Mouse (Mus musculus): ENCODE results near the gene Slc6a5. TPM values are rescaled to one million over a fixed set of nuclear protein-coding genes. Genes with fewer than 3 reads are reported as not detected.

Gene Slc6a5
- polyA plus RNA-seq, 1 experiment from 2014 or later = 0.13 TPM

- Histone ChIP-seq H3K9me3 (no peaks in the 10 kb centered on the region), H3K4me3 (no peak overlapping the region), H3K27ac (no peak overlapping the region), H3K4me1 (no peaks in the 10 kb centered on the region), H3K4me2 (replicated peaks) (no peak overlapping the region), H3K27me3 (no peaks in the 10 kb centered on the region), H3K36me3 (no peaks in the 10 kb centered on the region), H3K9ac (no peak overlapping the region)
- ATAC-seq (ENCODE audit: insufficient number of reproducible peaks, insufficient read depth, low FRiP score, low TSS enrichment) = no peak
- 75% methylated on average over 6 of the region's 6 CpGs for WGBS
Observed at GRCm38 (mm10) chr7:49895296-49895695, 14.7 kb upstream of the Slc6a5 start.

GRCm38 (mm10) chr7:49902003-49902552, 7.9 kb upstream of the Slc6a5 start:
- Histone ChIP-seq H3K4me3 (no peak overlapping the region), H3K9ac (no peak overlapping the region), H3K27me3 (peaks cover 42% of the 10 kb centered on the region), H3K4me2 (replicated peaks) (no peak overlapping the region), H3K9me3 (no peaks in the 10 kb centered on the region), H3K4me1 (no peaks in the 10 kb centered on the region), H3K36me3 (no peaks in the 10 kb centered on the region), H3K27ac (no peak overlapping the region)
- ATAC-seq (ENCODE audit: insufficient number of reproducible peaks, insufficient read depth, low FRiP score, low TSS enrichment) = no peak
- WGBS = 18% methylated on average over 9 of the region's 9 CpGs

GRCm38 (mm10) chr7:49907191-49908171, 2.5 kb upstream of the Slc6a5 start:
- no peak overlapping the region for H3K4me3 ChIP-seq
- no peak overlapping the region for H3K4me2 ChIP-seq (replicated peaks)
- H3K27me3 ChIP-seq = peaks cover 93% of the 10 kb centered on the region
- no peak for ATAC-seq (ENCODE audit: insufficient number of reproducible peaks, insufficient read depth, low FRiP score, low TSS enrichment)
- H3K9me3 ChIP-seq = no peaks in the 10 kb centered on the region
- WGBS = 2% methylated on average over 28 of the region's 28 CpGs
- H3K9ac ChIP-seq = no peak overlapping the region
- no peaks in the 10 kb centered on the region for H3K4me1 ChIP-seq
- H3K27ac ChIP-seq = no peak overlapping the region
- no peaks in the 10 kb centered on the region for H3K36me3 ChIP-seq

- no peak overlapping the region for H3K4me3 ChIP-seq
- ATAC-seq (ENCODE audit: insufficient number of reproducible peaks, insufficient read depth, low FRiP score, low TSS enrichment) = no peak
- peaks cover 99% of the 10 kb centered on the region for H3K27me3 ChIP-seq
- no peaks in the 10 kb centered on the region for H3K36me3 ChIP-seq
- no peak overlapping the region for H3K9ac ChIP-seq
- no peak overlapping the region for H3K4me2 ChIP-seq (replicated peaks)
- 1% methylated on average over 24 of the region's 24 CpGs for WGBS
- H3K4me1 ChIP-seq = no peaks in the 10 kb centered on the region
- H3K27ac ChIP-seq = no peak overlapping the region
- H3K9me3 ChIP-seq = no peaks in the 10 kb centered on the region
Observed at GRCm38 (mm10) chr7:49908181-49908855, 1.6 kb upstream of the Slc6a5 start.

GRCm38 (mm10) chr7:49908990-49909411, 945 bp upstream of the Slc6a5 start:
- no peak overlapping the region for H3K9ac ChIP-seq
- no peaks in the 10 kb centered on the region for H3K36me3 ChIP-seq
- H3K4me1 ChIP-seq = no peaks in the 10 kb centered on the region
- no peak overlapping the region for H3K4me2 ChIP-seq (replicated peaks)
- no peak overlapping the region for H3K4me3 ChIP-seq
- no peak for ATAC-seq (ENCODE audit: insufficient number of reproducible peaks, insufficient read depth, low FRiP score, low TSS enrichment)
- peaks cover 99% of the 10 kb centered on the region for H3K27me3 ChIP-seq
- WGBS = under 1% methylated on average over 26 of the region's 26 CpGs
- no peak overlapping the region for H3K27ac ChIP-seq
- no peaks in the 10 kb centered on the region for H3K9me3 ChIP-seq

GRCm38 (mm10) chr7:49910361-49910760, 415 bp downstream of the Slc6a5 start:
- Histone ChIP-seq H3K27ac (no peak overlapping the region), H3K36me3 (no peaks in the 10 kb centered on the region), H3K9ac (no peak overlapping the region), H3K4me3 (no peak overlapping the region), H3K4me2 (replicated peaks) (no peak overlapping the region), H3K4me1 (no peaks in the 10 kb centered on the region), H3K27me3 (peaks cover 100% of the 10 kb centered on the region), H3K9me3 (no peaks in the 10 kb centered on the region)
- 1% methylated on average over 16 of the region's 16 CpGs for WGBS
- no peak for ATAC-seq (ENCODE audit: insufficient number of reproducible peaks, insufficient read depth, low FRiP score, low TSS enrichment)

GRCm38 (mm10) chr7:49911147-49911946, 1.4 kb downstream of the Slc6a5 start:
- no peak overlapping the region for H3K27ac ChIP-seq
- H3K4me1 ChIP-seq = no peaks in the 10 kb centered on the region
- no peak for ATAC-seq (ENCODE audit: insufficient number of reproducible peaks, insufficient read depth, low FRiP score, low TSS enrichment)
- no peaks in the 10 kb centered on the region for H3K36me3 ChIP-seq
- WGBS = 2% methylated on average over 23 of the region's 23 CpGs
- H3K27me3 ChIP-seq = peaks cover 100% of the 10 kb centered on the region
- no peak overlapping the region for H3K4me2 ChIP-seq (replicated peaks)
- no peaks in the 10 kb centered on the region for H3K9me3 ChIP-seq
- H3K4me3 ChIP-seq = no peak overlapping the region
- no peak overlapping the region for H3K9ac ChIP-seq

- Histone ChIP-seq H3K9me3 (no peaks in the 10 kb centered on the region), H3K4me3 (no peak overlapping the region), H3K4me2 (replicated peaks) (no peak overlapping the region), H3K27ac (no peak overlapping the region), H3K27me3 (peaks cover 100% of the 10 kb centered on the region), H3K36me3 (no peaks in the 10 kb centered on the region), H3K9ac (no peak overlapping the region), H3K4me1 (no peaks in the 10 kb centered on the region)
- WGBS = under 1% methylated on average over 26 of the region's 26 CpGs
- ATAC-seq (ENCODE audit: insufficient number of reproducible peaks, insufficient read depth, low FRiP score, low TSS enrichment) = no peak
Observed at GRCm38 (mm10) chr7:49911947-49912262, 2.0 kb downstream of the Slc6a5 start.

GRCm38 (mm10) chr7:49913164-49913563, 3.2 kb downstream of the Slc6a5 start:
- Histone ChIP-seq H3K27me3 (peaks cover 100% of the 10 kb centered on the region), H3K4me1 (no peaks in the 10 kb centered on the region), H3K36me3 (no peaks in the 10 kb centered on the region), H3K9ac (no peak overlapping the region), H3K9me3 (no peaks in the 10 kb centered on the region), H3K27ac (no peak overlapping the region), H3K4me2 (replicated peaks) (no peak overlapping the region), H3K4me3 (no peak overlapping the region)
- ATAC-seq (ENCODE audit: insufficient number of reproducible peaks, insufficient read depth, low FRiP score, low TSS enrichment) = no peak
- 0% methylated on average over 4 of the region's 4 CpGs for WGBS

- Histone ChIP-seq H3K9ac (no peak overlapping the region), H3K4me3 (no peak overlapping the region), H3K27me3 (peaks cover 100% of the 10 kb centered on the region), H3K27ac (no peak overlapping the region), H3K4me2 (replicated peaks) (no peak overlapping the region), H3K4me1 (no peaks in the 10 kb centered on the region), H3K36me3 (no peaks in the 10 kb centered on the region), H3K9me3 (no peaks in the 10 kb centered on the region)
- no peak for ATAC-seq (ENCODE audit: insufficient number of reproducible peaks, insufficient read depth, low FRiP score, low TSS enrichment)
- WGBS = 1% methylated on average over 5 of the region's 5 CpGs
Observed at GRCm38 (mm10) chr7:49913728-49914328, 3.9 kb downstream of the Slc6a5 start.

- H3K27ac ChIP-seq = no peak overlapping the region
- peaks cover 91% of the 10 kb centered on the region for H3K27me3 ChIP-seq
- H3K9ac ChIP-seq = no peak overlapping the region
- no peaks in the 10 kb centered on the region for H3K36me3 ChIP-seq
- H3K4me3 ChIP-seq = no peak overlapping the region
- ATAC-seq (ENCODE audit: insufficient number of reproducible peaks, insufficient read depth, low FRiP score, low TSS enrichment) = no peak
- H3K4me2 ChIP-seq (replicated peaks) = no peak overlapping the region
- H3K4me1 ChIP-seq = no peaks in the 10 kb centered on the region
- 1% methylated on average over 9 of the region's 9 CpGs for WGBS
- H3K9me3 ChIP-seq = no peaks in the 10 kb centered on the region
Observed at GRCm38 (mm10) chr7:49914946-49915345, 5.0 kb downstream of the Slc6a5 start.

All from embryonic facial prominence, embryonic 12.5 days (tissue).